Mouse (Mus musculus): Measurements from ENCODE around the gene Tbc1d22a. TPM values are rescaled to one million over a fixed set of nuclear protein-coding genes. Genes with fewer than 3 reads are reported as not detected.

Gene Tbc1d22a
- total RNA-seq, 2 experiments from 2014 or later: 31.8 to 33.4 TPM

DNA sequence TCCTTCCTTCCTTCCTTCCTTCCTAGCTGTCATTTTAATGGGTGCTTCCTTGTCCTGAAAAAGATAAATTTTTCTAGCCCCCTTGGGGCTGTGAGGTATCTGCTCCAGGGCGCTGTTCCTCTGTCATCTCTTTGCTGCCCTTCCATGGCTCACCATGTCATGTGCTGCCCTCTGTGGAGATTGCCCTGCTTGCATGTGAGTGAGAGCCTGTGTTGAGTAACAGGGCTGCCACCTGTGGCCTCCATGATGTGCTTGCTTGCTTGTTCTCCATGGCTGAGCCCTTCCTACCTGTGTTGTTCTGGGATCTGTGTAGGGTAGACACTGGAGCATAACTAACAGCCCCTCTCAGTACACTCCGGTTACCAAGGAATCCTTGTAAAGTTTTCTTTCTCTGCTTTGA, 12.7 kb downstream of the Tbc1d22a start:
- intact Hi-C loops (cut with DNase I): loop anchor here (5.0 kb wide), 2 partner anchors 45 to 70 kb away; no protein-coding TSS in a partner anchor
- DNase-seq (ENCODE audit: low spot score in 2 of 2): no peak

DNA sequence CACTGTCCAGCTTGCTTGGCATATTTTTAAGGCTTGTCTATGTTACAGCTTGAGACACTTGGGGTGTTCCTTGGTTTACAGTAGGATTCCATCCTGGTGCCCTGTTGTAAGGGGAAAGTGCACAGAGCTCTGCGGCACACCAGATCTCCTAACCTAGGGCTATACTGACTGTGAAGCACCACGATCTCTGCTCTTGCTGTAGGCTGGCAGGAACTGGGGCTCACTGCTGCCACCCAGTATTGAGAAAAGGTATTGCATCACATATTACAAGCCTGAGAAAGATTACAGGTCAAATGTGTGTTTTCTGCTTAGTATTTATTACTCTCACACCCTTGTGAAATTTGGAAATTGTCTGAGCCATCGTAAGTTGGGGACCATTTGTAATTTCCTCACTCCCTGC, 13.9 kb downstream of the Tbc1d22a start:
- intact Hi-C loops (cut with DNase I): loop anchor here (5.0 kb wide), 2 partner anchors 46 to 71 kb away; no protein-coding TSS in a partner anchor
- no peak for DNase-seq (ENCODE audit: low spot score in 2 of 2)

DNA sequence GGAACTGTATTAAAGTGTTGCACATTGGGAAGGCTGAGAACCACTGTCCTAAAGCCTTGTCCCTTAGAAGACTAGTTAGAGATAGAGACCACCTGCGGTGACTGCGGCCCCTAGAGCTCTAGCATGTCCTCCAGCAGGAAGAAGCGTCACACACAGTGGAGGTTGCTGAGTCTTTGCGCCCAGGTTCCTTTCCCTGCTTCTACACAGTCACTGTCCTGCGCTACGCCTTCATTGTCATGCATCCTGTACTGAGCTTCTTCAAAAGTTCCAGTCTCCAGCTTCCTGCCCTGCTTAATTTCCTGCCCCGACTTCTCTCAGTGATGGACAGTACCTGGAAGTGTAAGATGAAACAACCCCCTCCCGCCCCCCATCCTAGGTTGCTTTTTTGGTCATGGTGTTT, 14.8 kb downstream of the Tbc1d22a start:
- no peak for DNase-seq (ENCODE audit: low spot score in 2 of 2)
- intact Hi-C loops (cut with DNase I): loop anchor here (5.0 kb wide), 2 partner anchors 47 to 72 kb away; no protein-coding TSS in a partner anchor

DNA sequence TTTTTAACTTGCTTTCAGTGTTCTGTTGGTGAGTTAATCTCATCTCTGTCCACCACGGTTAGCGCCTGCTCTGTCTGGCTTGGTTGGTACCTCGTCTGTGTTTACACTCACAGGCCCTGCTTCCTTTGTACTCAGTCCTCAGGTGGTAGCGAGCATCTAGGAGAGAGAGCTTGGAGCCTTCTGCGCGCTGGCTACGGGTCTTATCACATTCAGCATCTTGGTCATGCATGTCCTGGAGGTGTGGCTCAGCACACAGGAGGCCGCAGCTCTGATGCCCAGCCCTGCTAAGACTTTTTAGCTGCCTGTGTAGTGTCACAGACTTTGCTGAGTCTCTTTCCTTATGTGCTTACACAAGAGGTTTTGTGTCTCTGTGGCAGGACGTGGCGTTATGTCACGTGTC, 15.4 kb downstream of the Tbc1d22a start:
- no peak for DNase-seq (ENCODE audit: low spot score in 2 of 2)
- intact Hi-C loops (cut with DNase I): loop anchor here (5.0 kb wide), 2 partner anchors 47 to 72 kb away; no protein-coding TSS in a partner anchor

DNA sequence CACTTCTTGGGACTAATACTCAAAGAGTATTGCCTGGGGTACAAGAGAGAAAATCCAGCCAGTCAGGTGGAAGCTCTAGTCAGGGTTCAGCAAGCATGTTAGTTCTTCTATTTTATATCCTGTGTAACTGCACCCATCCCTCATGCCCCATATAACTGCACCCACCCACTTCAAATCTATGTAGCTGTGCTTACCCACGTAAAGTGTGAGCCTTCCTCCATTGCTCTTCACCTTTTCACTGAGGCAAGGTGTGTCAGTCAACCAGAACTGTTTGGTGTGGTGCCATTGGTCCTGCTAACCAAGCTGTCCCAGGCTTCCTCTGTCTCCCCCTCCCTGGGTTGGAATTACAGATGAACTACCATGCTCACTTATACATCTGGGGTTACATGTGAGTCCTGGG, 16.9 kb downstream of the Tbc1d22a start:
- no peak for DNase-seq (ENCODE audit: low spot score in 2 of 2)
- intact Hi-C loops (cut with DNase I): no loop called here

DNA sequence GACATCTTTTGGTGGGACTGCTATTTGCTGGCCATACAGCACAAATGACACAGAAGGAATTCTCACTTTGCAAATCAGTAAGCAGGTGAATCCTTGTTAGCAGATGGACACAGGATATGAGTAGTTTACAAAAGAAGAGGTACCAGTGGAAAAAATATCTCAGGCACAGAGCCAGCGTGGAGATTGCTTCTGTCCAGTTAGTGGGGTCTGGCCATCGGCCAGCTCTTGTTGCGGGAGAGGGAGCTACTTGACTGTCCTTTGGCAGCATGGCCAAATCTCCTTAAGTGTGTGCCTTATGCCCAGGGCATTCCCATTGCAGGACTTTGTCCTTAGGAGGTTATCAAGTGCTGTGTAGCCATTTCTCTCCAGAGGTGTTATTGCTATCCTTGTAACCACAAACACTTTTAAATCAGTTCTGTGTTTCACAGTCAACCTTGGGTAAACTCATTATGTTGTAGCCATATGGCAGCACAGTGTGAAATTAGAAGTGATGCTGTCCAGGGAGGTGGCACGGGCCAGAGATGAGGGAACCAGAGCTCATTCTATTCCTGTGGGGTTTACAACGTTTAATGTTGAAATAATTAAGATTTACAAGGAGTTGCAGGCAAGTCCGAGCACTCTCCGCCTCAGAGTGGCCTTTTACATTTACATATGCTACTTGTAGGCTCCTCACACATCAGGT, 17.7 kb downstream of the Tbc1d22a start:
- no peak for DNase-seq (ENCODE audit: low spot score in 2 of 2)
- intact Hi-C loops (cut with DNase I): no loop called here

DNA sequence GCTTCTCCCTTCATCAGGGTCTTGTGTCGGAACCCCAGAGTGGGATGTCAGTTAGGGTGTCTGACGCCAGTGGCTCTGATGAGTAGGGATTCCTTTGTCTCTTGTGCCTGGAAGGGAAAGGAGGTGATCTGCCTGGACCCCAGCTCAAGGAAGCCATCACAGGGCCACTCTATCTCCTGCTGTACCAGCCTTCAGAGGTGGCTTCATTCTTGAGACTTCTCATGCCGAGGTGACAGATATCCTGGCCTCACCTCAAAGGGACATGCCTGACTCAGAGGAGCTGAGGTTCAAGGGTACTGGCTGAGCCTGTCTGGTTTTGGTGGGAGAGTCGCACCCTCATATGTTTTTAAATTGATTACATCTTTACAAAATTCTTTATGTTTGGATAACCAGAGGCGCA, 19.7 kb downstream of the Tbc1d22a start:
- no peak for DNase-seq (ENCODE audit: low spot score in 2 of 2)
- intact Hi-C loops (cut with DNase I): no loop called here

DNA sequence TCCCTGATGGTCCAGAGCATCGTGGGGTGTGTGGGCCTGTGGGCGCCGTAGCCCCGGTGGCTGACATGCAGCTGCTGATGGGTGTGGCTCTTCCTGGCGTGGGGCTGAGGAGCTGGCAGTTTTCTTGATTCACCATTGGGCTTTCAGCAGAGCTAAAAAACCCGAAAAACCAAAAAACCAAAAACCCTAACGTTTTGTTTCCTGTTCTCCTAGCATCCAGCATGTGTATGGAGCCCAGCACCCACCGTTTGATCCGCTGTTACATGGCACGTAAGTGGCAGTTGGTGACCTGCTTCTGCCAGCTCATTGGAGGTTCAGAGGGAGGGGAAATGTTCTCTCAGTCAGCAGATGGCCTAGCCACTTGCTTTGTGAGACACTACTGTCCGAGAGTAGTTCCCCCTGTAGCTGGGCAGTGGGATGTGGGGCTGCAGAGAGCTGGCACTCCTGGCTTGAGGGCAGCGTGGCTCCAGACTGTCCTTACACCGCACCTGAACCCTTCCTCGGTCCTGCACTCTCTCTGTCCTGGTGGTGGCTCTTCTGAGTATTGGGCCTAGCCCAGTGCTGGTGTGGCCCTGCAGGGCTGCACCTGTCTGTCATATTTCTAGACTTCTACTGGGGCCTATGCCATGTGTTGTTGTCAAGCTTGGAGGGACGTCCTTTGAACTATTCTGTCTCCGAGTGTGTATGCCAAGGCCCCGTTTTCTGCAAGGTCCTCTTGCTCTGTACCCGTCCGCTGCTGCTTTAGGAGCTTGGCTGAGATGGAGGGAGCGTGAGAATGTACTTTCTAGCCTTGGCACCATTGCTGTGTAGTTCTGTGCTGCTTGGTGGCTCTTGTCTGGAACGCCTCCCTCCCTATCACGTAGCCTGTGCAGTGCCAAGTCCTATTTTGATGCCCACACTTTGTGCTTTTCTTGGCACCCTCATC, 20.5 kb downstream of the Tbc1d22a start:
- peak; percentile 68 to 76 for DNase-seq (ENCODE audit: low spot score in 2 of 2)
- intact Hi-C loops (cut with DNase I): no loop called here

DNA sequence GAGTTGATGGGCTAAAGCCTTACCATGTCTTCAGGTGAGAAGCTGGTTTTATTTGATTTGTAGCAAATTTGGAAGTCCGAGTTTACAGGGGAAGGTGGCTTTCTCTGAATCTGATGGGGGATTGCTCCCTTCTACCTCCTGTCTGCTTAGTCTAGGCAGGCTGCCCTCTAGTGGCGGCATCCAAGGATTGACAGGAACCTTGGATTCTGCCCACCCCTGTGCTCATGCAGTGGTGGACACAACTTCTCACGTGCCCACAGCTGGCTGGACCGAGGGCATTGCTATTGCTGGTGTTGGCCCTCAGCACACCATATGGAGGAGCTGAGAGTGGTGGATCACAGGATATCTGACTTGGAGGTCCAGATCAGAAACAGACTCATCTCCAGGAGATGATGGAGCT, 22.0 kb downstream of the Tbc1d22a start:
- intact Hi-C loops (cut with DNase I): no loop called here
- DNase-seq (ENCODE audit: low spot score in 2 of 2): no peak

DNA sequence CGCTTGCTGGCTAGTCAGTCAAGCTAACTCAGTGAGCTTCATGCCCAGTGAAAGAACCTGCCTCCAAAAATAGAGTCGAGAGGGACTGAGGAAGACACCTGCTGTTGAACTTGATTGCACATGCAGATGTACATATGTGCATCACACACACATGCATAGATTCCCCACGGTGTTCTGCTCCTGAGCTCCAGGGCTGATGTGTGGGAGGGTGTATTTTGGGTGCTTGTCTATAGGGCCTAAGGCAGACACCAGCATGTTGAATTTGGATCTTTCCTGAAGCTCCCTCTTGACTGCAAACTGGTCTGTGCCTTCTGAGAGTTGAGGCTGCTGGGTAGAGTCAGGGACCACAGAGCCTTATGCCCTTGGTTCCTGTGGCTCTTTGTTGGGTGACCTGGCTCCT, 23.8 kb downstream of the Tbc1d22a start:
- intact Hi-C loops (cut with DNase I): no loop called here
- DNase-seq (ENCODE audit: low spot score in 2 of 2): no peak

DNA sequence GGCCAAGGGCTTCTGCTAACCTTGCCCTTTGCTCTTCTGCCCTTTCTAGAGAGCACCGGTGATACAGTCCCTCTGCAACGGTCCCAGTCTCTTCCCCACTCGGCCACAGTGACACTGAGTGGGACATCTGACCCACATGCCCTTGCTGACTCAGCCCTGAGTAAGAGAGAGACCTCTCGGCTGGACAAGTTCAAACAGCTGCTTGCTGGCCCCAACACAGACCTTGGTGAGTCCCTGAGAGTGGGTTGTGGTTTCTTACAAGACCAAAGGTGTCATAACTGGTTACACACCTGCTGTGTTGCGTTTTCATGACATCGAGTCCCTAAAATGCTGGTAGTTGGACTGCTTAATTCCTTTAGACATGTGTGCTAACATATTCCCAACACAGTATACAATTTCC, 24.8 kb downstream of the Tbc1d22a start:
- no peak for DNase-seq (ENCODE audit: low spot score in 2 of 2)
- intact Hi-C loops (cut with DNase I): no loop called here

DNA sequence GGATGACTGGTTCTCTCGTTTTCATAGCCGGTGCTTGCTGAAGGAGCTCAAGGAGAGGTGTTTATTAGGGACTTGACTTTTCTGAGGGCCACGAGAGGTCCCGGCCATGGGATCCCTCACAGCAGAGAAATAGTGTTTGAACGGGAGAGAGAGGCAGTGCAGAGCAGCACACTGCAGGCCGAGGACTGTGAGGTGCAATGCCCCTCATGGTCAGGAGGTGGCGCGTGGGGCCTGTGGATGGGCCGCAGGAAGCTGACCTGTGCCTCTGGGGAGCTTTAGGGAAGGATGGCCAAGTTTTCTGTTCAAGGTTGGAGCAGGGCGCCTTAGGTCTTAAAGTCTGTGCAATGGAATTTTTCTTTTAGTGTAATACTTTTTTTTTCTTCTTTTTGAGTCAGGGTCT, 25.5 kb downstream of the Tbc1d22a start:
- intact Hi-C loops (cut with DNase I): no loop called here
- peak in 1 of 2 experiments; percentile 41 for DNase-seq (ENCODE audit: low spot score in 2 of 2)

DNA sequence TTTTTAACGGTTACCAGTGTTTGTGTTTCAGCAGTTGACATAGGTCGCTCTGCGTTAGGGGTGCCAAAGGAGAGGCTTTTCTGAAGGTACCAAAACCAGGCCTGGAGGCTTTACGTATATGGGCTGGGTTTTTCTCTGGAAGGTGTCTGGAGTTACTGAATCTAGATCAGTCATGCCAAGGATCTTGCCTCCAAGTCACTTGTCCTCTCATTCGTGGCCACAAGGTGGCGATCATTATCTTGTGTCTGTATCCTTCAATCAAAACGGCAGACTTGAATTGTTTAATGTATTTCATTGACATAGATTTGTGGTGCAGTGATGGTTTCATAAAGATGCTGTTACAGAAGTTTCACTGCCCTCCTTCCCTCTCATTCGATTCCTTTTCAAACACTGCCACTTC, 29.4 kb downstream of the Tbc1d22a start:
- DNase-seq (ENCODE audit: low spot score in 2 of 2): peak; percentile 60 to 67
- intact Hi-C loops (cut with DNase I): no loop called here

DNA sequence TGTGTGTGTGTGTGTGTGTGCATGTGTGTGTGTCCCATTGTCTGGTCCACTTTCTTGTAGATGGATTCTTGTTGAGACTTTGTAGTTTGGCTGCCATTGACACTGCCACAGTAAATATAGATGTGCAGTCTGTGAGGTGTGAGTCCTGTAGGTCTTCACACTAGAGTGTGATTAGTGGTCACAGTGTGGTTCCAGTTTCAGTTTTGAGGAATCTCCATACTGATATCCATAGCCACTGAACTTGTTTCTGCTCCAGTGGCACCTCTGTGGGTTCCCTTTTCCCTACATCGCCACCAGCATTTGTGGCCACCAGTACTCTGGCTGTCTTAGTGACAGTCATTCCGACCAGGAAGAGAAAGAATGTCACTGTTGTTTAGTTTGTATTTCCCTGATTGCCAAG, 30.1 kb downstream of the Tbc1d22a start:
- no peak for DNase-seq (ENCODE audit: low spot score in 2 of 2)

DNA sequence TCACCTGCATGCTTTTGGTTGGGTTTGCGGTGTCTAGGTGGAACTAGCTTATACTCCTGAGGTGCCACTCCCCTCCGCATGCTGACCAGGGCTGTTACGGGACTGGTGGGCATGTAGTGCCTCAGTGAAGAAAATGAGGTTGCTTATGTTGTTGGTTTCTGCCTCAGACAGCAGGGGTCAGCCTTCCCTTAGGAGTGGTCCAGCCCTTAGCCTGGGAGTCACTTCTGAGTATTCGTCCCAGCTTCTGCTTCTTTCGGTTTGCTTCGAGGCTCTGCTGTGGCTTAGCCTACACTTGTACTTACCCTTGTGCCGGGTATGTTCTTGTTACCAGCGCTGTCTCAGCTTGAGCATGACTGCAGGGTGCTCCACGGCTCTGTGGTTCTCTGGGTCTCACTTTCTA, 36.0 kb downstream of the Tbc1d22a start:
- intact Hi-C loops (cut with DNase I): loop anchor here (2.0 to 10.0 kb wide), 2 partner anchors 155 to 225 kb away; no protein-coding TSS in a partner anchor
- DNase-seq (ENCODE audit: low spot score in 2 of 2): no peak

More for the DNA sequence above, 30.1 kb downstream of the Tbc1d22a start:
- intact Hi-C loops (cut with DNase I): no loop called here

DNA sequence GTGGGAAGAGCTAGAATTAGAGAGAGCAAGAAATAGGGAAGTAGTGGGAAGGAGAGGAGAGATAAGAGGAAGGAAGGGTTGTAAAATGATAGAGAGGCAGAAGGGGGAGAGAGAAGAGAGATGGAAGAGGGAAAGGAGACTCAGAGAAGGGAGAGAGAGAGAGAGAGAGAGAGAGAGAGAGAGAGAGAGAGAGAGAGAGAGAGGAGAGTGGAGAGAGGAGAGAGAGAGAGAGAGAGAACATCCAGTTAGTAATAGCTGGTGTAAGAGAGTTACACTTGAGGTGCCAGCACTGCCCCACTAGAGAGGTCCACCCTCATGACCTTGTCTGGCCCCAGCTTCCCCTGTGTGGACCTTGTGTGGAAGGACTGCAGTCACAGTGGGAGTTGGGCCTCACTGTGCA, 37.9 kb downstream of the Tbc1d22a start:
- no peak for DNase-seq (ENCODE audit: low spot score in 2 of 2)
- intact Hi-C loops (cut with DNase I): loop anchor here (10.0 kb wide), 1 partner anchor 223 kb away; no protein-coding TSS in a partner anchor

DNA sequence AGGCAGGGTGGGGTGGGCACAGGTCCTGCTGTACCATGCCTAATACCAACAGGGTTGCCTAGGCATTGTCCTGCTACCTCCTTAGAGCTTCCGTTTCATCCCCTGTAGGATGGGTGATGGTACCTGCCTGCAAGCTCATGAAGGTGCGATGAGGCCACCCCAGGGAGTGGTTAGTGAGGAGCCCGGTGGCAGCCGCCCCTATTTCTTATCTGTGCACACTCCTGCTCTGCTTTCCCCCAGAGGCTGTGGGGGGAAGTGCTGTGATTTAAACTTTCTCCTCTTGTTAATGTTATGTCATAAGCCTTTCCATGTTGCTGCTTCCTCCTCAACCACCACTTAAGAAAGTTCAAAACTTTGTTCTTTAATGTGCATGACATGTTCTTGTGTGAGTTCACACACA, 38.4 kb downstream of the Tbc1d22a start:
- intact Hi-C loops (cut with DNase I): loop anchor here (10.0 kb wide), 1 partner anchor 222 kb away; no protein-coding TSS in a partner anchor
- DNase-seq (ENCODE audit: low spot score in 2 of 2): no peak

DNA sequence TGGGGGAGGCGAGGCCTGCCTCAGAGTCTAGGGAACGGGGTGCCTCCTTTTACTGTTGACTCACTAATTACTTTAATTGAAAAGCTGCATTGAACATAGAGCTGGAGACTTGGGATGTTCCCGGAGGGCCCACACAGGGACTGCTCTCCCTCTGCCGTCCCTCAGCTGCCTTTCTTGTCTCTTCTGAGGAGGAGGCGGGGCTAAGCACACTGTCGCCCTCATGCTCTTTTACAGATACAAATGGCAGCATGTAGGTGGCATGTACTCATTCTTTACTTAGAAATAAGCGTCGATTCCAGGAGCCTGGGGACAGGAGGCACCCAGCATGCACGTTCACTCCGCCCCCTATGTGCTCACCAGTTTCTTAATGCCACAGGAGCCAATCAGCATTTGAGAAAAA, 39.2 kb downstream of the Tbc1d22a start:
- intact Hi-C loops (cut with DNase I): loop anchor here (10.0 kb wide), 1 partner anchor 221 kb away; no protein-coding TSS in a partner anchor
- DNase-seq (ENCODE audit: low spot score in 2 of 2): peak in 1 of 2 experiments; percentile 42

DNA sequence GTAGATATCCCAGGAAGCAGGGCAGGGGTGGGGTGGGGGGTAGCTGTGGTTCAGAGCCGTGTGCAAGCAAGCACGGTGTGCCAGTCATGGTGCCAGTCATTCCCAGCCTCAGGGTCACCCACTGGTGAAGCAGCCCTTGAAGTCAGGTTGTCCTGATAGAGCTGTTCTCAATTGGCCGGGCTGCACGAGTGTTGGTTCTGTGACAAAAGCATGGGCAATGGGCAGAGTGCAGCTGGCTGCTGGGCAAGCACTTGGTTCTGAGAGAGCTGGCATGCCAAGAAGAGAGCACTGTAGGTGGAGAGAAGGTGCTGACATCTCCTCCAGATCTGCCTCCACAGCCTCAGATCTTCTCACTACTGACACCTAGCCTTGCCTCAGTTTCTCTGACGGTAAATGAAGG, 41.9 kb downstream of the Tbc1d22a start:
- DNase-seq (ENCODE audit: low spot score in 2 of 2): no peak
- intact Hi-C loops (cut with DNase I): loop anchor here (10.0 kb wide), 1 partner anchor 219 kb away; no protein-coding TSS in a partner anchor

DNA sequence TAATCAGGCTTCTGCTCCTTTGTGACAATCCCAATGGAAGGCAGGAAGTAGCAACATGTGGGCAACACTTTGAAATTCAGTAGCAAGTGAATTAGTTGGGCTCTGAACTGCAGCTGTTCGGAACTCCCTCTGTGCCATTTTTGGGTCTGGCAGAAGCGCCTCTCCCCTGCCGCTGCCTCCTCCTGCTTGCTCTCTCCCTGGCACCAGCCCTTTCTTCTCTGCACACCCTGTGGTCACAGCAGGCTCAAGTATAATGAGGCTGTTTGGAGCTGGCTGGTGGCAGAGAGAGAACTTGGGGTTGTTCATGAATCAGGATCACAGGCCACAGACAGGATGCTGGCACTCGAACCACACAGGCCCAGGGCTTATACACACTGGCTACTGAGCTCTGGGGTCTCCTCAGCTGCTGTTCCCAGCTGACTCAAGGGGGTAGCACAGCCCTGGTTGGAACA, 42.5 kb downstream of the Tbc1d22a start:
- DNase-seq (ENCODE audit: low spot score in 2 of 2): no peak
- intact Hi-C loops (cut with DNase I): loop anchor here (10.0 kb wide), 1 partner anchor 218 kb away; no protein-coding TSS in a partner anchor
